Mouse (Mus musculus) midbrain, embryonic 14.5 days (tissue): ENCODE measurements around the gene Psmd5. TPM values are rescaled to one million over a fixed set of nuclear protein-coding genes. Genes with fewer than 3 reads are reported as not detected.
"Not testable (repeated sequence)": the region's sequence is repeated elsewhere in the genome, so short reads cannot be mapped to it uniquely, and the experiment has no call there.

Source experiments
- ATAC-seq: fragments of 200-750 bp; cut with Nextera tagmentation; 2 replicates; pipeline ENCODE4 v1.8.0; 2017; ENCODE audit warnings: moderate number of reproducible peaks, moderate library complexity; ENCODE audit not compliant: low FRiP score, low TSS enrichment
- DNase-seq: peaks from one replicate; pipeline ENCODE4 v3.0.0-alpha.2; 2015
- H3K27ac ChIP-seq: fragments of 300-500 bp; sonication (generic); replicated peaks from 2 replicates; pipeline ENCODE4 v1.5.1; 2014; ENCODE audit warnings: mild to moderate bottlenecking, low read depth, low read length, moderate library complexity
- H3K27me3 ChIP-seq: fragments of 300-500 bp; sonication (generic); 2 replicates; pipeline ENCODE4 v1.6.1; 2014; ENCODE audit warnings: low read length, control low read depth, mixed read lengths; ENCODE audit not compliant: control insufficient read depth, insufficient read depth
- H3K36me3 ChIP-seq: fragments of 300-500 bp; sonication (generic); 2 replicates; pipeline ENCODE4 v1.6.1; 2014; ENCODE audit warnings: low read length, control low read depth; ENCODE audit not compliant: control insufficient read depth, insufficient read depth
- H3K4me1 ChIP-seq: fragments of 300-500 bp; sonication (generic); 2 replicates; pipeline ENCODE4 v1.6.1; 2014; ENCODE audit warnings: mild to moderate bottlenecking, antibody characterized with exemption, low read length, control low read depth; ENCODE audit not compliant: control insufficient read depth, insufficient read depth
- H3K4me2 ChIP-seq: fragments of 300-500 bp; sonication (generic); 2 replicates; pipeline ENCODE4 v1.6.1; 2014; ENCODE audit warnings: mild to moderate bottlenecking, low read length, moderate library complexity
- H3K4me3 ChIP-seq: fragments of 300-500 bp; sonication (generic); replicated peaks from 2 replicates; pipeline ENCODE4 v1.5.1; 2014; ENCODE audit warnings: low read depth, low read length
- H3K9ac ChIP-seq: fragments of 300-500 bp; sonication (generic); replicated peaks from 2 replicates; pipeline ENCODE4 v1.6.1; 2014; ENCODE audit warnings: mild to moderate bottlenecking, low read length, moderate library complexity
- H3K9me3 ChIP-seq: fragments of 300-500 bp; sonication (generic); 2 replicates; pipeline ENCODE4 v1.6.1; 2016; ENCODE audit warnings: low read length, control low read depth, mixed read lengths; ENCODE audit not compliant: control insufficient read depth
- WGBS: fragments of 180-500 bp; shearing (Covaris S2); extraction: QIAGEN DNeasy Blood & Tissue Kit; methylation state at CpG from one replicate; pipeline ENCODE4 v1.1.7; 2014; 5-methylcytosine and 5-hydroxymethylcytosine counted together
- polyA plus RNA-seq: library from polyadenylated mRNA; unstranded; fragments of >200 nt; fragmentation: Nextera tagmentation; extraction: Ambion mirVana; gene quantifications from 2 replicates; pipeline ENCODE4 v1.2.1, GENCODE M21; 2014

Gene Psmd5
- polyA plus RNA-seq, 1 experiment from 2014 or later, result 112 TPM

GRCm38 (mm10) chr2:34805364-34805950, 69.3 kb downstream of the Psmd5 start:
- Histone ChIP-seq H3K4me1 (peaks cover 6% of the 10 kb centered on the region), H3K27me3 (no peaks in the 10 kb centered on the region), H3K9me3 (no peaks in the 10 kb centered on the region), H3K27ac (no peak overlapping the region), H3K4me3 (no peak overlapping the region), H3K9ac (no peak overlapping the region), H3K4me2 (no peak overlapping the region), H3K36me3 (peaks cover 28% of the 10 kb centered on the region)
- ATAC-seq, result no peak
- 93% methylated on average over 10 of the region's 10 CpGs for WGBS
- DNase-seq, result no peak

GRCm38 (mm10) chr2:34804815-34805214, 70.0 kb downstream of the Psmd5 start:
- no peak overlapping the region for H3K4me3 ChIP-seq
- H3K27me3 ChIP-seq, result no peaks in the 10 kb centered on the region
- no peak overlapping the region for H3K4me2 ChIP-seq
- H3K9me3 ChIP-seq, result no peaks in the 10 kb centered on the region
- H3K4me1 ChIP-seq, result peaks cover 6% of the 10 kb centered on the region
- DNase-seq, result no peak
- 85% methylated on average over 1 of the region's 1 CpGs for WGBS
- no peak overlapping the region for H3K9ac ChIP-seq
- peaks cover 23% of the 10 kb centered on the region for H3K36me3 ChIP-seq
- H3K27ac ChIP-seq, result no peak overlapping the region
- ATAC-seq, result no peak

DNA sequence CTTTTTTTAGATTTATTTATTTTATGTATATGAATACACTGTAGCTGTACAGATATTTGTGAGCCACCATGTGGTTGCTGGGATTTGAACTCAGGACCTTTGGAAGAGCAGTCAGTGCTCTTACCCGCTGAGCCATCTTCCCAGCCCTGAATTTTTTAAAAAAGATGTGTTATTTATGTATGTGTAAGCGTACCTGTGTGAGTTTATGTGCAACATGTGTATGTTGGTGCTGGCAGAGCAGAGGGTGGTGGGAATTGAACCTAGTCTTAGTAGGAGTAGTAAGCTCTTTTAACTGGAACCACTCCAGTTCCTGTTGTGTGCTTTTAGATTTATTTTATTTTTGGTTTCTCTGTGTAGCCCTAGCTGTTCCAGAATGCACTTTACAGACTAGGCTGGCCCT, 70.6 kb downstream of the Psmd5 start:
- DNase-seq (no peak), ATAC-seq (no peak)
- Histone ChIP-seq H3K27ac (no peak overlapping the region), H3K27me3 (no peaks in the 10 kb centered on the region), H3K4me2 (no peak overlapping the region), H3K4me1 (peaks cover 6% of the 10 kb centered on the region), H3K36me3 (peaks cover 18% of the 10 kb centered on the region), H3K4me3 (no peak overlapping the region), H3K9ac (no peak overlapping the region), H3K9me3 (no peaks in the 10 kb centered on the region)
- 97% methylated on average over 2 of the region's 2 CpGs for WGBS

GRCm38 (mm10) chr2:34803746-34804145, 71.0 kb downstream of the Psmd5 start:
- Histone ChIP-seq H3K27ac (no peak overlapping the region), H3K4me1 (peaks cover 6% of the 10 kb centered on the region), H3K9me3 (no peaks in the 10 kb centered on the region), H3K27me3 (no peaks in the 10 kb centered on the region), H3K36me3 (peaks cover 18% of the 10 kb centered on the region; the same call in 1 of the 2 replicates), H3K9ac (no peak overlapping the region), H3K4me2 (peak overlapping the region; percentile 81), H3K4me3 (0 out of 2 replicates have a peak overlapping the region, but pooled peaks have one; percentile 7)
- 76% methylated on average over 3 of the region's 3 CpGs for WGBS
- DNase-seq (no peak), ATAC-seq (no peak)

DNA sequence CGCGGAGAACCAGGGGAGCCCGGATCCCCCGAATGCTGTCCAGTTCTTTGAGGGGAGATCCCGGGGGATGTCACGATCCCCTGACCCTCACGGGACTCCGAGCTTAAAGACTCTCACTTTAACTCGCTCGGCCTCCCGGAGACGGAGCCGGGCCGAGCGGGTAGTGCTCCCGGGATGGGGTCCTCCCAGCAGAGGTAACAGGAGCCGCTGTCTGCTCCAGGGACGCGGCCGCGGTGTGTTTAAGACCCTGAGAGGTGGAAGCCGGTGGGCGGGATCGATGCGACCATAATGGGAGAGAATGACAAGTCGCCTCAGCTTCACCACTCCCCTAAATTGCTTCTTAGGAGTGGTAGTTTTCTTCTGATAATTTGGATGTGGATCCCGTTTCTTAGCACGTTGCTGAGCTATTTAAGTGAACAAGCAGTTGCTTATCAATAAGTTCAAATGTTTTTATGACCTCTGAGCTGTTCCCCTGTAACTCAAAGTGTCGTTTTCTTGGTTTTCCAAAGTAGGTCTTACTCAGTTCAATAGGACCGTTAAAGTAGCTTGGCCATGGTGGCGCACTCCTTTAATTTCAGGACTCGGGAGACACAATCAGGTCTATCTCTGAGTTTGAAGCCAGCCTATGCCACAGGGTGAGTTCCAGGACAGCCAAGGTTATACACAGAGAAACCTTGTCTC, 72.1 kb downstream of the Psmd5 start:
- Histone ChIP-seq H3K9ac (peak overlapping the region; percentile 81), H3K36me3 (peaks cover 14% of the 10 kb centered on the region; the same call in 1 of the 2 replicates), H3K27ac (peak overlapping the region; percentile 88), H3K4me2 (peak overlapping the region; percentile 81), H3K4me3 (peak overlapping the region; percentile 59)
- H3K9me3 ChIP-seq, H3K27me3 ChIP-seq, H3K4me1 ChIP-seq: not testable (repeated sequence)
- under 1% methylated on average over 29 of the region's 32 CpGs for WGBS
- ATAC-seq, result peak; percentile 59
- DNase-seq, result peak; percentile 19

DNA sequence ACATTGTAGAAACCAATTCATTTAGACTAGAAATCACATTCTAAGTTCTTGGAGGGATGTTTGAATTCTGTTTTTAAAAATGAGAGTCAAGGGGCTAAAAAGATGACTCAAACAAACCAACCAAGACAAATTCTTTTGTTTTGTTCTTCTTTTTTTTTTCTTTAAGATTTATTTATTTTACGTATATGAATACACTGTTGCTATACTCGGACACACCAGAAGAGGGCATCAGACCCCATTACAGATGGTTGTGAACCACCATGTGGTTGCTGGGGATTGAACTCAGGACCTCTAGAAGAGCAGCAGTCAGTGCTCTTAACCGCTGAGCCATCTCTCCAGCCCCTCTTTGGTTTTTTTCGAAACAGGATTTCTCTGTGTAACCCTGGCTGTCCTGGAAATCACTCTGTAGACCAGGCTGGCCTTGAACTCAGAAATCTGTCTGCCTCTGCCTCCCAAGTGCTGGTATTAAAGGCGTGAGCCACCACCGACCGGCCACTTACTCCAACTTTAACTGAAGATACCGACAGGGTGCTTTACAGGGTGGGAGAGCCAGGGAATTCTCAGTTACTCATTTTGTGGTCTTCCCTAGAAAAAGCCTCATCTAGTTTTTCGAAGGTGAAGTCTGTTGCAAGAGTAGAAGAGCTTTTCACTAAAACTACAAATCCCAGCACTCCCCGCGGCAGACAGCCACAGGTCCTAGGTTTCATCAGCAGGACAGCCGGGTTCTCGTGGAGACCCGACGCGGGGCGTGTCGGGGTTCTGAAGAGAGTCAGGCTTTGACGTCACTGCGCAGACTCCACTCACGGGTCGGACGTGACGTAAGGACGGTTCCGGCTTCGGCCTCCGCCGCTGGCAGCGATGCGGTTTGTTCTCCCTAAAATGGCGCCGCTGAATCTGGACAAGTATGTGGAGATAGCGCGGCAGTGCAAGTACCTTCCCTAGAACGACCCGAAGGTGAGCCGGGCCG, 73.0 kb downstream of the Psmd5 start:
- H3K36me3 ChIP-seq, result peaks cover 11% of the 10 kb centered on the region; the same call in 1 of the 2 replicates
- no peaks in the 10 kb centered on the region for H3K9me3 ChIP-seq
- DNase-seq (peak; percentile 100), ATAC-seq (peak; percentile 98)
- H3K4me2 ChIP-seq, result peak overlapping the region; percentile 37
- 5% methylated on average over 39 of the region's 39 CpGs for WGBS
- H3K4me3 ChIP-seq, result peak overlapping the region; percentile 59
- no peaks in the 10 kb centered on the region for H3K27me3 ChIP-seq
- peaks cover 6% of the 10 kb centered on the region for H3K4me1 ChIP-seq
- H3K9ac ChIP-seq, result peak overlapping the region; percentile 81
- peak overlapping the region; percentile 88 for H3K27ac ChIP-seq

DNA sequence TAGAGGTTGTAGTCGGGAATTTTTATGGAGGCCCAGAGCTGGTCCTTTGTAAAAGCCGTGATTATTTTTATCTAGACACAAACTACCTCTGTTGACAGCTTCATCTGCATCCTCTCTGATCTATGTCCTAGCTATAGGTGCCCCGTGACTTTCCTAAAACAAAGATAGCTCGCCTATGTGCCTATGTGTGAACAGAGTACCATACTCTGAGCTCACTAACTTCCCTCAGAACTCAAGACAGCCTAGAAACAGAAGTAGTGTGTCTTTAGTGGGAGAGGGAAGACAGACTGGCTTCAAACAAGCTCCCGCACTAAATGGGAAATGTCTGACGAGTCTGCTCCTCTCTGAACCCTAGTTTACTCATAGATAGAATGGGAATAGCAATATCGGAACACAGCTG, 74.4 kb downstream of the Psmd5 start:
- Histone ChIP-seq H3K9me3 (no peaks in the 10 kb centered on the region), H3K9ac (no peak overlapping the region), H3K27ac (no peak overlapping the region), H3K4me2 (0 out of 2 replicates have a peak overlapping the region, but pooled peaks have one; percentile 77), H3K27me3 (no peaks in the 10 kb centered on the region), H3K4me1 (peaks cover 6% of the 10 kb centered on the region), H3K36me3 (peaks cover 1% of the 10 kb centered on the region; the same call in 1 of the 2 replicates), H3K4me3 (0 out of 2 replicates have a peak overlapping the region, but pooled peaks have one; percentile 62)
- WGBS, result 83% methylated on average over 7 of the region's 7 CpGs
- no peak for ATAC-seq
- no peak for DNase-seq
